Mouse (Mus musculus): ENCODE results near the gene Tfip11. TPM values are rescaled to one million over a fixed set of nuclear protein-coding genes. Genes with fewer than 3 reads are reported as not detected.

Tfip11 gene
- total and polyA plus RNA-seq, 3 experiments = 34.6 to 44.7 TPM; not detected in 1

DNA sequence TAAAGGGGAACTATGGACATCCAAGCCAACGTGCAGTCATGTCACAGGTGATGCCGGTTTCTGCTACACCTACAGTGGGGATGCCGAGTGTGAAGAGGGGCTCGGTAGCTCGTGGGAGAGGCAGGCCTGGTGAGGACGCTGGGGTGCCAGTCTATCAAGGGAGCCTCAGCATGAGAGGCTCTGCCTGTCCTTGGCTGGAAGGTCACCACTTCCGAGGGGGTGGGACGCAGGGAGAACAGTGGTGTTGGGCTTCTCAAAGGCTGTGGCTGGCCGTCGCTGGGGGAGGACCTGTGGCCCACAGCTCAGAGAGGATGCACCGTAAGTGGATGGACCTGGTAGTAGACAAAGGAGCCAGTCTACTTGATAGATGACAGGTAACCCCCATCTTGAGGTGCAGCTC lies 55.0 kb downstream of the Tfip11 start:
- Histone ChIP-seq H3K4me3 (ENCODE audit: control insufficient read depth in 1 of 2, insufficient read depth in 1 of 2, low read depth in 2 of 2, low read length in 2 of 2) (no peak overlapping the region), H3K9me3 (replicated peaks; ENCODE audit: insufficient read depth, low read length) (no peaks in the 10 kb centered on the region), H3K9ac (ENCODE audit: control insufficient read depth, low read depth, low read length, poor library complexity, severe bottlenecking) (no peak overlapping the region), H3K36me3 (ENCODE audit: control insufficient read depth in 1 of 2, insufficient read depth in 2 of 2, low read length in 2 of 2) (no peaks in the 10 kb centered on the region), H3K4me1 (ENCODE audit: control insufficient read depth in 1 of 2, insufficient read depth in 2 of 2, low read length in 2 of 2) (no peaks in the 10 kb centered on the region), H3K27me3 (ENCODE audit: control insufficient read depth in 1 of 2, insufficient read depth in 2 of 2, low read length in 2 of 2) (no peaks in the 10 kb centered on the region), H3K79me2 (ENCODE audit: control insufficient read depth, insufficient read depth, low read length, poor library complexity) (no peaks in the 10 kb centered on the region), H3K27ac (ENCODE audit: control insufficient read depth, low read depth, low read length) (no peak overlapping the region)
- TF ChIP-seq RCOR1 (IDR thresholded peaks at IDR 0.05; ENCODE audit: low read depth, low read length) (no peak), JUND (IDR thresholded peaks at IDR 0.05; ENCODE audit: low read depth, low read length) (no peak), CHD2 (IDR thresholded peaks at IDR 0.05; ENCODE audit: low read length) (no peak), GABPA (IDR thresholded peaks at IDR 0.05; ENCODE audit: low read depth, low read length) (no peak), MEF2A (IDR thresholded peaks at IDR 0.05; ENCODE audit: extremely low read depth, insufficient replicate concordance, low read depth, low read length, poor library complexity, severe bottlenecking) (no peak), ZNF384 (IDR thresholded peaks at IDR 0.05; ENCODE audit: low read depth, low read length) (no peak), ZC3H11A (IDR thresholded peaks at IDR 0.05; ENCODE audit: low read depth, low read length) (no peak), EP300 (IDR thresholded peaks at IDR 0.05; ENCODE audit: low read depth in 1 of 2, low read length in 2 of 2) (no peak), TAL1 (IDR thresholded peaks at IDR 0.05; ENCODE audit: low read length) (no peak), MAX (IDR thresholded peaks at IDR 0.05; ENCODE audit: low read length) (no peak), HCFC1 (IDR thresholded peaks at IDR 0.05; ENCODE audit: low read depth, low read length) (no peak), KAT2A (conservative IDR thresholded peaks at IDR 0.05; ENCODE audit: low read depth, low read length) (no peak), ZMIZ1 (IDR thresholded peaks at IDR 0.05; ENCODE audit: low read depth, low read length) (no peak), CTCF (IDR thresholded peaks at IDR 0.05 in 2 of 3, conservative IDR thresholded peaks at IDR 0.05 in 1 of 3; ENCODE audit: control insufficient read depth in 1 of 3, insufficient read depth in 1 of 3, low read depth in 2 of 3, low read length in 3 of 3, poor library complexity in 1 of 3, severe bottlenecking in 1 of 3) (no peak), UBTF (IDR thresholded peaks at IDR 0.05; ENCODE audit: borderline replicate concordance, insufficient read depth, low read depth, low read length) (no peak), POLR2AphosphoS5 (IDR thresholded peaks at IDR 0.05; ENCODE audit: borderline replicate concordance, low read depth, low read length) (no peak), TCF12 (IDR thresholded peaks at IDR 0.05; ENCODE audit: low read depth, low read length) (no peak)
- DNase-seq (ENCODE audit: low read depth, low spot score) = no peak

DNA sequence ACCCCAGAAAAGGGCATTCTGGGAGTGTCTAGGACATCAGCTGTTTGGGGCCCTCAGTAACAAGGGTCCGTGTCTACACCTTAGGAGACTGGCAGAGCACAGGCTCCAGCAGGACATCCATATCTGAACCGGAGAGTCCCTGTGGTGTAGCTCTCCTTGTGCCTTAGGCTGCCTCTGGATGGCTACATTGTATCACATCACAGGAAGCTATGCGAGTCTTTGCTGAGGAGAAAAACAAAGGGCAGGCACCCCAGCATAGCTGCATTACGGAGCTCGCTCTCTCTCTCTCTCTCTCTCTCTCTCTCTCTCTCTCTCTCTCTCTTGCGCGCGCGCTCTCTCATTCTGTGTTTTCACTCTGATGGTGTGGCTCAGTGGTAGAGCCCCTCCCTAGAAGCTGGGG lies 55.9 kb downstream of the Tfip11 start:
- TF ChIP-seq TBP (IDR thresholded peaks at IDR 0.05; ENCODE audit: low read depth, low read length) (no peak), MXI1 (IDR thresholded peaks at IDR 0.05; ENCODE audit: low read depth, low read length) (no peak), E2F4 (IDR thresholded peaks at IDR 0.05; ENCODE audit: borderline replicate concordance, low read depth, low read length) (no peak), UBTF (IDR thresholded peaks at IDR 0.05; ENCODE audit: borderline replicate concordance, insufficient read depth, low read depth, low read length) (no peak), MAFK (IDR thresholded peaks at IDR 0.05; ENCODE audit: borderline replicate concordance, low read depth, low read length) (no peak), POLR2AphosphoS5 (IDR thresholded peaks at IDR 0.05; ENCODE audit: borderline replicate concordance, low read depth, low read length) (no peak), ZNF384 (IDR thresholded peaks at IDR 0.05; ENCODE audit: low read depth, low read length) (no peak), BHLHE40 (IDR thresholded peaks at IDR 0.05; ENCODE audit: borderline replicate concordance, low read depth, low read length) (no peak), POLR2AphosphoS2 (IDR thresholded peaks at IDR 0.05; ENCODE audit: low read length) (no peak), TAL1 (IDR thresholded peaks at IDR 0.05; ENCODE audit: low read length) (no peak), MYB (IDR thresholded peaks at IDR 0.05; ENCODE audit: low read depth, low read length) (no peak), MEF2A (IDR thresholded peaks at IDR 0.05; ENCODE audit: extremely low read depth, insufficient replicate concordance, low read depth, low read length, poor library complexity, severe bottlenecking) (no peak), USF1 (IDR thresholded peaks at IDR 0.05; ENCODE audit: low read depth, low read length) (no peak), TCF12 (IDR thresholded peaks at IDR 0.05; ENCODE audit: low read depth, low read length) (no peak), NELFE (IDR thresholded peaks at IDR 0.05; ENCODE audit: low read depth, low read length) (no peak), ELF1 (IDR thresholded peaks at IDR 0.05; ENCODE audit: low read depth, low read length) (no peak), ZMIZ1 (IDR thresholded peaks at IDR 0.05; ENCODE audit: low read depth, low read length) (no peak)
- no peaks in the 10 kb centered on the region for H3K9me3 ChIP-seq (replicated peaks; ENCODE audit: insufficient read depth, low read length)
- no peak overlapping the region for H3K27ac ChIP-seq (ENCODE audit: control insufficient read depth, low read depth, low read length)
- no peak for DNase-seq (ENCODE audit: low read depth, low spot score)
- H3K9ac ChIP-seq (ENCODE audit: control insufficient read depth, low read depth, low read length, poor library complexity, severe bottlenecking) = no peak overlapping the region
- no peak overlapping the region for H3K4me3 ChIP-seq (ENCODE audit: control insufficient read depth in 1 of 2, insufficient read depth in 1 of 2, low read depth in 2 of 2, low read length in 2 of 2)
- H3K36me3 ChIP-seq (ENCODE audit: control insufficient read depth in 1 of 2, insufficient read depth in 2 of 2, low read length in 2 of 2) = no peaks in the 10 kb centered on the region
- H3K79me2 ChIP-seq (ENCODE audit: control insufficient read depth, insufficient read depth, low read length, poor library complexity) = no peaks in the 10 kb centered on the region
- H3K27me3 ChIP-seq (ENCODE audit: control insufficient read depth in 1 of 2, insufficient read depth in 2 of 2, low read length in 2 of 2) = no peaks in the 10 kb centered on the region
- no peaks in the 10 kb centered on the region for H3K4me1 ChIP-seq (ENCODE audit: control insufficient read depth in 1 of 2, insufficient read depth in 2 of 2, low read length in 2 of 2)
